Mouse (Mus musculus) midbrain, embryonic 16.5 days (tissue): ENCODE measurements around the gene Rmnd5a. TPM values are rescaled to one million over a fixed set of nuclear protein-coding genes. Genes with fewer than 3 reads are reported as not detected.

Source experiments
- ATAC-seq: fragments of 200-750 bp; cut with Nextera tagmentation; 2 replicates; pipeline ENCODE4 v1.8.0; 2017; ENCODE audit warnings: moderate TSS enrichment
- H3K27ac ChIP-seq: fragments of 300-500 bp; sonication (generic); 2 replicates; pipeline ENCODE4 v1.5.1; 2014; ENCODE audit warnings: mild to moderate bottlenecking, low read length, mixed read lengths
- H3K27me3 ChIP-seq: fragments of 300-500 bp; sonication (generic); 2 replicates; pipeline ENCODE4 v1.6.1; 2014; ENCODE audit warnings: low read depth, low read length, mixed read lengths; ENCODE audit not compliant: control insufficient read depth, insufficient read depth
- H3K36me3 ChIP-seq: fragments of 300-500 bp; sonication (generic); 2 replicates; pipeline ENCODE4 v1.6.1; 2014; ENCODE audit warnings: mild to moderate bottlenecking, low read length, moderate library complexity, mixed read lengths; ENCODE audit not compliant: control insufficient read depth, insufficient read depth
- H3K4me1 ChIP-seq: fragments of 300-500 bp; sonication (generic); 2 replicates; pipeline ENCODE4 v1.6.1; 2014; ENCODE audit warnings: mild to moderate bottlenecking, low read length, mixed read lengths; ENCODE audit not compliant: control insufficient read depth, insufficient read depth
- H3K4me2 ChIP-seq: fragments of 300-500 bp; sonication (generic); 2 replicates; pipeline ENCODE4 v1.6.1; 2014; ENCODE audit warnings: mild to moderate bottlenecking, low read length, mixed read lengths
- H3K4me3 ChIP-seq: fragments of 300-500 bp; sonication (generic); 2 replicates; pipeline ENCODE4 v1.5.1; 2014; ENCODE audit warnings: low read depth, mild to moderate bottlenecking, low read length, moderate library complexity, mixed read lengths
- H3K9ac ChIP-seq: fragments of 300-500 bp; sonication (generic); 2 replicates; pipeline ENCODE4 v1.6.1; 2014; ENCODE audit warnings: low read depth, low read length, mixed read lengths
- H3K9me3 ChIP-seq: fragments of 300-500 bp; sonication (generic); replicated peaks from 2 replicates; pipeline ENCODE4 v1.6.1; 2014; ENCODE audit warnings: mild to moderate bottlenecking, low read length, mixed read lengths; ENCODE audit not compliant: control insufficient read depth, poor library complexity, severe bottlenecking
- WGBS: fragments of 180-500 bp; shearing (Covaris S2); extraction: QIAGEN DNeasy Blood & Tissue Kit; methylation state at CpG from one replicate; pipeline ENCODE4 v1.1.7; 2014; 5-methylcytosine and 5-hydroxymethylcytosine counted together
- polyA plus RNA-seq: library from polyadenylated mRNA; unstranded; fragments of >200 nt; fragmentation: Nextera tagmentation; extraction: Ambion mirVana; gene quantifications from 2 replicates; pipeline ENCODE4 v1.2.1, GENCODE M21; 2015

The Rmnd5a gene
- polyA plus RNA-seq, 1 experiment from 2014 or later, result 8.1 TPM

- Histone ChIP-seq H3K9ac (no peak overlapping the region), H3K4me3 (no peak overlapping the region), H3K27me3 (no peaks in the 10 kb centered on the region), H3K27ac (no peak overlapping the region), H3K9me3 (peaks cover 6% of the 10 kb centered on the region; the same call in 1 of the 2 replicates), H3K36me3 (no peaks in the 10 kb centered on the region), H3K4me1 (no peaks in the 10 kb centered on the region), H3K4me2 (no peak overlapping the region)
- ATAC-seq, result no peak
- 97% methylated on average over 3 of the region's 3 CpGs for WGBS
Measured at GRCm38 (mm10) chr6:71351201-71351600, 89.2 kb downstream of the Rmnd5a start.

GRCm38 (mm10) chr6:71348006-71348405, 92.4 kb downstream of the Rmnd5a start:
- H3K27ac ChIP-seq, result no peak overlapping the region
- no peak overlapping the region for H3K4me2 ChIP-seq
- no peaks in the 10 kb centered on the region for H3K27me3 ChIP-seq
- peaks cover 6% of the 10 kb centered on the region; the same call in 1 of the 2 replicates for H3K9me3 ChIP-seq
- H3K36me3 ChIP-seq, result no peaks in the 10 kb centered on the region
- no peak overlapping the region for H3K9ac ChIP-seq
- H3K4me3 ChIP-seq, result no peak overlapping the region
- H3K4me1 ChIP-seq, result no peaks in the 10 kb centered on the region
- WGBS, result 94% methylated on average over 9 of the region's 9 CpGs
- ATAC-seq, result no peak

GRCm38 (mm10) chr6:71341179-71341578, 99.3 kb downstream of the Rmnd5a start:
- no peak overlapping the region for H3K4me2 ChIP-seq
- H3K36me3 ChIP-seq, result no peaks in the 10 kb centered on the region
- H3K27me3 ChIP-seq, result no peaks in the 10 kb centered on the region
- H3K4me1 ChIP-seq, result no peaks in the 10 kb centered on the region
- H3K4me3 ChIP-seq, result no peak overlapping the region
- 89% methylated on average over 9 of the region's 9 CpGs for WGBS
- H3K27ac ChIP-seq, result no peak overlapping the region
- H3K9ac ChIP-seq, result no peak overlapping the region
- ATAC-seq, result no peak
- H3K9me3 ChIP-seq, result no peaks in the 10 kb centered on the region

GRCm38 (mm10) chr6:71339351-71339750, 101.1 kb downstream of the Rmnd5a start:
- Histone ChIP-seq H3K27me3 (no peaks in the 10 kb centered on the region), H3K9me3 (no peaks in the 10 kb centered on the region), H3K4me1 (no peaks in the 10 kb centered on the region), H3K4me3 (no peak overlapping the region), H3K36me3 (no peaks in the 10 kb centered on the region), H3K9ac (no peak overlapping the region), H3K27ac (no peak overlapping the region), H3K4me2 (no peak overlapping the region)
- 84% methylated on average over 4 of the region's 4 CpGs for WGBS
- no peak for ATAC-seq

GRCm38 (mm10) chr6:71338941-71339340, 101.5 kb downstream of the Rmnd5a start:
- no peaks in the 10 kb centered on the region for H3K27me3 ChIP-seq
- no peak for ATAC-seq
- no peak overlapping the region for H3K27ac ChIP-seq
- no peaks in the 10 kb centered on the region for H3K36me3 ChIP-seq
- H3K4me1 ChIP-seq, result no peaks in the 10 kb centered on the region
- H3K9ac ChIP-seq, result no peak overlapping the region
- H3K9me3 ChIP-seq, result no peaks in the 10 kb centered on the region
- WGBS, result 88% methylated on average over 3 of the region's 3 CpGs
- H3K4me3 ChIP-seq, result no peak overlapping the region
- no peak overlapping the region for H3K4me2 ChIP-seq

Other genes with a start within 250 kb of the Rmnd5a start
- not detected in 2 replicates for gene Fabp1, start 240.8 kb downstream of the Rmnd5a start, polyA plus RNA-seq
- 15.0 and 17.0 TPM in 2 replicates for gene Krcc1, start 169.0 kb downstream of the Rmnd5a start, polyA plus RNA-seq
- gene Smyd1, start 118.4 kb downstream of the Rmnd5a start, polyA plus RNA-seq, result 0.39 and 0.48 TPM in 2 replicates
- not detected in 2 replicates for gene Cd8b1, start 117.8 kb downstream of the Rmnd5a start, polyA plus RNA-seq
- not detected in 2 replicates for gene Cd8a, start 67.2 kb downstream of the Rmnd5a start, polyA plus RNA-seq
- gene Rnf103, start 53.3 kb upstream of the Rmnd5a start, polyA plus RNA-seq, result 22.0 and 23.0 TPM in 2 replicates
- 57.9 and 58.1 TPM in 2 replicates for gene Chmp3, start 103.2 kb upstream of the Rmnd5a start, polyA plus RNA-seq
- 33.7 and 40.9 TPM in 2 replicates for gene Kdm3a, start 192.4 kb upstream of the Rmnd5a start, polyA plus RNA-seq